Mouse (Mus musculus) embryo, embryonic 11.5 days (tissue): Measurements from ENCODE around the gene Prrg3.
"Not testable (repeated sequence)": the region's sequence is repeated elsewhere in the genome, so short reads cannot be mapped to it uniquely, and the experiment has no call there.

ENCODE experiments used
- DNase-seq: peaks from one replicate; pipeline ENCODE4 v3.0.0-alpha.2; 2012; ENCODE audit warnings: low read depth, low spot score

The Prrg3 gene

DNA sequence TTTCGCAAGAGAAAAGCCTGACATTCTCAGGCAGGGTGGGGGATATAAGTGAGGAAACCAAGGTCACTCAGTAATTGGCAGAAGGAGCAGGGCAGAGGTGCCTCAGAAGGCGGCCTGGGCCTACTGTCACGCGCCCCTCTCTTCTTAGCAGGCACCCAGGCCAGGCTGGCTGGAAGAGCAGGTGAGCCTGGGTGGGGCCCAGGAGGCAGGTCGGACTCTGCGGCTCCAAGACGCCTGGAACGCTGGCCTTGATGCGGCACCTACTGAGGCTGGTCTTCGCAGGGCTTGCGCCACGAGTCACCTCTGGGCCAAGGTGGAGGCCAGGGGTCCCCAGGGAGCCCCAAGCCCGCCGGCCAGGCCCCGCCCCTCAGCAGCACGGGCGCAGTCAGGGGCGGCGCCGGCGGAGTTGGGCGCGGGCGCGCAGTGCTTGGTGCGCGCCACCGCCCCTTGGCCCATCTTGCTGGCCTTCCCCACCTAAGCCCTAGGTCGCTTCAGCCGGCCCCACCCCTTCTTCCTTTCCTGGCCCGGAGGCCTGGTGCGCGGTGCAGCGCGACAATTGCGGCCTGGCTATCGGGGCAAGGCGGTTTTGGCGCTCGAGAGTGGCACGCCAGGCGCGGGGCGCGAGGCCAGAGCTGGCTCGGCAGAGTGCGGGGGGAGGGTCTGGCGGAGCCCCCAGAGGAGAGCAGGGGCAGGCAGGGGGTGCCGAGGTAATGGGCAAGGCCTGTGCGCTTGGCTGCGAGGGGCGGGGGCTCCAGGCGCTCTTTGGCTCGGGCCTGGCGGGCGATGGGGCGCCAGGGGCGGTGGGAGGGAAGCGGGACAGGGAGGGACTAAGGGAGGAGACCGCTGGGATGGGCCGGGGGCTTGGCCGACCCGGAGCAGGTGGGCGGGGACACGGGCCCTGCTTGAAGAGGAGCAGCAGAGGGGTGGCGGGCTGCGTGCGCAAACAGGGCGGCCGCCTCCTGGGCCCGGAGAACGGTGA, at the start of gene Prrg3:
Prrg3 (plus strand) TSS at position 552 of the 979 bp plus-strand sequence.
- DNase-seq = peak; percentile 44

GRCm38 (mm10) chrX:71946631-71947030, 15.8 kb upstream of the Prrg3 start:
- DNase-seq = peak; percentile 9

DNA sequence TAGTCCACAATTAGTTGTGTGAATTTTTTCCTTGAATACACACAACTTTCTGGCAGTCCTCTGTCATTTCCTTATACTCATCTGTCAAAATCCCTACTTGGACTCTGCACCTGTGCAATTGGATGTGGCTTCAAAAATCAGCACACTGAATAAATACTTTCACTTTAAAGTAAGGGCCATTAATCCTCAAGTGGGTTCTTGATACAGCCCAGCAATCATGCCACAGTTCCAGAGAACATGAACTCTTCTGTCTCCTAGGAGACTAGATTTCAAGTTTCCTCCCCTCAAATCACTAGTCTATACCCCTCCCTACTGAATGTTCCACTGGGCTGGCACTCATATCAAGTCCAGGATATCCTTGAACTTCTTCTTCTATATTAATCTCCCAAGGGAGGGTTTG, 4.1 kb upstream of the Prrg3 start:
- no peak for DNase-seq

DNA sequence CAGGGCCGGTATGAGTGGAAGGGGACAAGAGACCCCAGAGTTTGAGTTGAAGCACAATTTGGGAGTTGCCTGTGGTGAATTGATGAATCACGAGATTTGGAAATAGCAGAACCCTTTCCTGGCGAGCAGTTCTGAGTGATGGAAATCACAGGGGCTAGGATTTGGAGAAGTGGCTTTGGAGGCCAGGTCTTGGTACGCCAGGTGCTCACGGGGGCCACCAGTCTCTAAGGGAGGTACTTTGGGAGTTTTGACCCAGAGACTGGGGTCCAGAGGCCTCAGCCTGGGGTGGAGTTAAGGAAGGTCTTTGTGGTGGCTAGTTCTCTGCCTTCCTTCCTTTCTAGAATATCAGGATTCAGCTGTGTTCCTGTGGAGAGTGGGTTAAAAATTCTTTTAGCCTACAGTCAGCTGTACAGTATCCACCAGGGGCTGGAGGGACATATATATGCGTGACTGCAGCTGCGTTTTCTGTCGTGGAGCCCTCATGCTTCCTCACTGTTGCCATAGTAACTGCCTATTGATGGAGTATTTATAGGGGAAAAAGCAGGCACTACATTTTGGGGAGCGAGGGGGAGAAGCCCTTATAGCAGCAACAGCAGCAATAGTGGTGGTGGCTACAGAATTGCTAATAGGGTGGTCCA, 970 bp downstream of the Prrg3 start:
- no peak for DNase-seq

DNA sequence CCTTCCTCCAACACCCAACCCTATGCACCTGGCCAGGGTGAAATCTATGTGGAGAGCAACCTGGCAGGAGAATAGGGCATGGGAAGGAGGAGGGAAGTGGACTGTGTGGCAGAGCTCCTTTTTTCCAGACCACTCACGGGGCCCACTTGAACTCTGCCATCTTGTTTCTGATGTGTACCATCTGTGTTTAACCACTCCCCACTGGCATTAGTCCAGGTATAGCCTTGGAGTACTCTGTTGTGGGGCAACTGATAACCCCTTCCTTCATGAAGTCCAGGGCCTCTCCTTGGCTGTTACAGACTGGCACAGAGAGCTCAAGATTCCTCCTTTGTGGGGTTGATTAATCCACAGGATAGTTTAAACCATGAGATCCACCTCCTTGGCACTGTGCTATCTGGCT, 5.8 kb downstream of the Prrg3 start:
- DNase-seq = no peak

- no peak for DNase-seq
Observed at GRCm38 (mm10) chrX:71968816-71969215, 6.4 kb downstream of the Prrg3 start.

DNA sequence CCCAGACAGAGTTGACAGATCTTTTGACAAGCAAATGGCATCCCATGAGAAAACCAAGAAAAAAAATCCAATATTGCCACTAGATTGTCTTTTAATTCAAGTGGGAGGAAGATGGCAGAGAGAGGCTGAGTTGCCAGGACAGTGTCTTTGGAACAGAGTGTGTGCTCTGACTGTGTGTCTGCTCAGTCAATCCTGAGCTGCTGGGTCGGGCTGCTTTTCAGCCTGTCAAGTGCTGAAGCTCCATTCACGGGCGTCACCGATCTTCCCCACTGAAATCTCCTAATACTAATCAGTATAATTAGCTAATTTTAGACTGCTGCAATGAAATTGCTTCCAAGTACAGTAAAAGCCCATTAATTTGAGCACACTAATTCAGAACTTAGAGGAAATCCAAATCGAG, 8.9 kb downstream of the Prrg3 start:
- no peak for DNase-seq

GRCm38 (mm10) chrX:71972686-71973085, 10.3 kb downstream of the Prrg3 start, which contains the start of gene Fate1:
Gene Fate1, plus strand, starts transcription at chrX:71972986.
- DNase-seq = no peak

DNA sequence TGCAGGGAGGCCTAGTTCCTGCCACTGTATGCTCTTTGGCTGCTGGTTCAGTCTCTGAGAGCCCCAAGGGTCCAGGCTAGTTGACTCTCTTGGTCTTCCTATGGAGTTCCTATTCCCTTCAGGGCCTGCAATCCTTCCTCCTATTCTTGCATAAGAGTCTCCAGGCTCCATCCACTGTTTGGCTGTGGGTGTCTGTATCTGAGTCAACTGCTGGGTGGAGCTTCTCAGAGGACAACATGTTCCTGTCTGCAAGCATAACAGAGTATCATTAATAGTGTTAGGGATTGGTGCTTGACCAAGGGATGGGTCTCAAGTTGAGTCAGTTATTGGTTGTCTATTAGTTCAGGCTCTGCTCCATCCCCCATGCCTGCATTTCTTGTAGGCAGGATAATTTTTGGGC, 15.3 kb downstream of the Prrg3 start:
- DNase-seq = not testable (repeated sequence)

- DNase-seq = no peak
Observed at GRCm38 (mm10) chrX:71980443-71980842, 18.0 kb downstream of the Prrg3 start.

GRCm38 (mm10) chrX:71981322-71981721, 18.9 kb downstream of the Prrg3 start:
- DNase-seq = no peak

DNA sequence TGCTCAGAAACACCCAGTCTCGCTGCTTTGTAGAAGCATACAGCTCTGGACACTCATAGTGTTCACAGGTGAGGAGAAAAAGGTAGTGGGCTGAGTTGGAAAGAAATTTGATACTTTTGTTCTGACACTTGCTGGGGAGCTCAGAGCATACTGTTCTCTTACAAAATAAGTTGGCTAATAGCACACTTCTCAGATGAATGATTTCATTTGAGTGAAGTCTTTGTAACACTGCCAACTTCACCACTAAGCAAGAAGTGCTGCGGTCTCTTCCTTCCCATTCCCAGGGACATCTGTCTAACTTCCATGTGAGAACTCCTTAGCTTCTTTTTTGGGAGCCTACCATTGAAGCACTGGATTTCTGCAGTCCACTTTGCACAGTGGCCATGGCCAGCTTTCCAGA, 20.8 kb downstream of the Prrg3 start:
- DNase-seq = no peak

GRCm38 (mm10) chrX:71983775-71984174, 21.4 kb downstream of the Prrg3 start:
- DNase-seq = no peak

GRCm38 (mm10) chrX:71991549-71991948, 29.1 kb downstream of the Prrg3 start, which contains the start of gene Cnga2:
Gene Cnga2, plus strand, starts transcription at chrX:71991849.
- DNase-seq = no peak

DNA sequence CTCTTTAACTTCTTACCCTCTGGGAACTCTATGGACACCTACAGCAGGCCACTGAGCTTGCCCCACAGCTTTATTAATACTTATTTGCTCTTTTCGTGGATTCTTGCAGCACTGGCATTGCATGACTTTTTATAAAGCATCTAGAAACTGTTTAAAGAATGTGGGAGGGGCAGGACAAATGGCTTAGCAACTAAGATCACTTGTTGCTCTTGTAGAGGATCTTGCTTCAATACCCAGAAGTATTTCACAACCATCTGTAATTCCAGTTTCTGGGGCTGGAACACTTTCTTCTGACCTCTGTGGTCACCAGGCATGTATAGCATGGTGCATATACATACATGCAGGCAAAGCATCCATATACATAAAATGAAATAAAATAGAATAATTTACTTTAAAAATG, 33.5 kb downstream of the Prrg3 start:
- DNase-seq = no peak

DNA sequence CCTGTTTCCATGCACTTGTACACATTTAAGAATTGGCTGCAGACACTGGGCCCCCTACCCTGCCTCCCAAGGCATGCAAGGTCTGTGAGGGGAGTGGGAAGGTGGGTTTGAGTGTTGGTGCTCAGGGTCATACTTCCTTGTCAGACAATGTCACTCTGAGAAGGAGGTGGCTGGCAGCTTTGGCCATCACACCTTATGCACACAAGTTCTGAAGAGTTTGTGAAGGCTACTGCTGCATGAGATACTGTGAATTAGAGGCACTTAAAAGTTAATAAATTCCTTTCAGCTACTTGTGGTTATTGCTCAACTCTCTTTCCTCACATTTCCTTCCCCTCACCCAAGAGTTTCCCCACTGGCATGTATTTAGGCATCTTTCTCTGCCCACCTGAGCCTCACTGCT, 47.5 kb downstream of the Prrg3 start:
- DNase-seq = no peak

DNA sequence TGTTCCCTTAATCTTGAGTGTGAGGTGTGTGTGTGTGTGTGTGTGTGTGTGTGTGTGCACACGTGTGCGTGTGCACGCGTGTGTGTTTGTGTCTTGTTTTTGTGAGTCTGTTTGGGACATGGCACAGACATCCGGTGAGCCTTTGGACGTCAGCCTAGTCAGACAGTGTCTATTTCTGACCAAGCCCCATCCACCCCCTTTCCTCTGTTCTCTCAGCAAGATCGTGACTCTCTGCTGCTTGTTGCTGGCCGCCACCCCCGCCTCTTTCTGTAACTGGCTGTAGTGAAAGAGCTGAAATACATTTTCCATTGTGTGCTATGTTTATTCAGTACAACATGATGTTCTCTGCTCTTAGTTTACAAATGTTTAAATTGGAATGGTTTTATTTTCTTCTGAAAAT, 49.8 kb downstream of the Prrg3 start:
- DNase-seq = no peak

DNA sequence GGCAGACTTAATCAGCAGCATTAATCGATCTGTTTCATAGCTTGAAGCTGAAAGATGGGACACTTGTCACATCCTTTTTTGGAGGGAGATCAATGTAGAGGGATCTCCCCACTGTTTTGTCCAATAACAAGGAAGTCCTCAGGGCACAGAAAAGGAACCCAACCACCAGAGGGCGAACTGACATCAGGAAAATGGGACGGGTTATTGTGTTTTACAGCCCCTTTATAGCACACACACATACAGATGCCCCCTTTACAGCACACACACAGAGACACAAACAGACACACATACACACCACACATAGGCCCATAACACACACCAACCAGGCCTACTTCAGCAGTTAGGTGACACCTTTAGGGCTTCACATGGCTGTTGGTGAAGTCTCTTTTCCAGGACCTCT, 50.4 kb downstream of the Prrg3 start:
- peak; percentile 7 for DNase-seq

DNA sequence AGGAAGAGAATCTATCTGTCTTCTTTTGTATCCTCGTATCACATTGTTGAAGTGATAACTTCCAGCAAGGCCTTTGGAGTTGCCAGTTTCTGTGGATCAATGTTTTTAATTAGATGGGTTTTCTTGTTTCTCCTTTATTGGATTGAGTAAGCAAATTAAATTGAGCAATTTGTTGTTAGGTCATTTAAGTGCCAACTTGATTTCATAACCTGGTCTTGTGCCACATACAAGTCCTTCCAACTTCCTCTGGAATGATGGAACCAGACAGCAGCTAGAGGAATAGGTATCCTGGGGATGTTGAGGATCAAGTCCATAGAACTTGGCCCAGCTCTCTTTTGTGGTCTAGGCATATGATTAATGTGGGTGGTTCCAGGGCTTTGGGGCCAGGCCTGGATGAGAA, 59.8 kb downstream of the Prrg3 start:
- DNase-seq = no peak
